In the genomic region with DNA sequence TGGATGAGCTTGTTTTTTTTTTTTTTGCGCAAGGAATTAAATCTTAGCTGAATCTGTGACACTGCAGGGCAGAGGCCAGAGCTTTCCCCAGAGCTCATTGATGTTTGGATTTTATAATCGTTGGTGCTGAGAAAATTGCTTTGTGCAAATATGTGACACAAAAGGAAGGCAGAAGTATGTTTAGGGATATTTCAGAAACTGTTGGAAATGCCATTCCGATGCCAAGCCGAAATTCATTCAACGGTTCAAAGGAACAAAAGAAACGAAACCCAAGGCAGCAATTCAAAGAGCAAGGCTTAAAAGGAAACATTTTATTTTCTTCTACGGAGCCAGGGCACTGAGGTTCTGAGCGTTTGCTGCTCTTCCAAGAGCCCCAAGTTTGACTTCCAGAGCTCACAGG, we compare ENCODE assay signal across 18 mouse cellular contexts.
DNase-seq lines count a peak whose midpoint lies in the region; TF ChIP-seq lines count a peak whose summit lies in the region.
"Had no signal": no experiment of that assay in that cellular context is flagged by ENCODE, and none has a peak within 500 bp of the region (broad histone marks: within the 10 kb centered on the region; RNA-seq: fewer than 3 reads in every experiment).

No protein-coding gene starts in this region.

- peak overlapping the region; percentile 64 for H3K27ac ChIP-seq in gastrocnemius, adult 2 months
- H3K27ac ChIP-seq: hindbrain, embryonic 10.5 days; limb, embryonic 15.5 days; liver, embryonic 14.5 days had no signal

- H3K4me3 ChIP-seq in gastrocnemius, adult 2 months = no peak overlapping the region; the same call in 1 of the 2 replicates
- H3K4me3 ChIP-seq: heart, embryonic 12.5 days; hindbrain, embryonic 10.5 days; limb, embryonic 15.5 days; midbrain, embryonic 10.5 days had no signal

- intact Hi-C loops in gastrocnemius, adult 2 months (cut with DNase I) = no loop called here

- DNase-seq in gastrocnemius, adult 2 months = no peak
- no peak for DNase-seq in gastrocnemius, adult 18-20 months (ENCODE audit: low spot score)
- DNase-seq in kidney, postnatal 10 days = peak; percentile 43
- no peak for DNase-seq in kidney, adult 18-20 months
- peak; percentile 31 for DNase-seq in lung, postnatal 10 days
- DNase-seq in lung, postnatal 4 days = no peak
- DNase-seq in lung, postnatal 25 days (ENCODE audit: low spot score) = peak; percentile 26
- DNase-seq in cerebellum, postnatal 36 days = no peak
- DNase-seq: cerebellum, adult 8-10 months; heart, postnatal 10 days; left cerebral cortex, postnatal 4 days; thymus, adult 18-20 months; thymus, postnatal 36 days had no signal

- TF ChIP-seq CTCF in gastrocnemius, adult 2 months (IDR thresholded peaks at IDR 0.05) = no peak

Comparison
In these comparisons a context has a peak if more than half of its experiments do, and no peak if none do; other contexts are left out.
1. DNase-seq: peak in kidney, postnatal 10 days (single experiment), lung, postnatal 10 days (single experiment) and lung, postnatal 25 days (single experiment); none in gastrocnemius, adult 2 months (single experiment), gastrocnemius, adult 18-20 months (single experiment), kidney, adult 18-20 months (single experiment), lung, postnatal 4 days (0 of 2) and cerebellum, postnatal 36 days (0 of 2).